Mouse (Mus musculus) left cerebral cortex, adult 8-10 months (tissue): ENCODE data around the gene Map3k21. TPM values are rescaled to one million over a fixed set of nuclear protein-coding genes. Genes with fewer than 3 reads are reported as not detected.

Experiments
- DNase-seq, 2 experiments: peaks; one replicate each; pipeline ENCODE4 v3.0.0; 2022; ENCODE audit warnings: low spot score in 2 of 2
- total RNA-seq, 4 experiments: library from RNA; stranded (reverse); gene quantifications; 2 replicates each; pipeline ENCODE4 v1.2.4; 2022

Map3k21 gene
- total RNA-seq, 4 experiments from 2014 or later = 2.3 to 2.9 (median 2.8) TPM

- DNase-seq = no peak
Observed at GRCm38 (mm10) chr8:125914386-125914785, 4.1 kb downstream of the Map3k21 start.

- DNase-seq = no peak
Observed at GRCm38 (mm10) chr8:125917013-125917412, 6.8 kb downstream of the Map3k21 start.

- DNase-seq = no peak
Observed at GRCm38 (mm10) chr8:125918719-125919118, 8.5 kb downstream of the Map3k21 start.

GRCm38 (mm10) chr8:125919560-125919959 lies 9.3 kb downstream of the Map3k21 start:
- DNase-seq = no peak

- no peak for DNase-seq
Observed at GRCm38 (mm10) chr8:125920281-125920680, 10.0 kb downstream of the Map3k21 start.

- DNase-seq = no peak
Observed at GRCm38 (mm10) chr8:125920761-125921160, 10.5 kb downstream of the Map3k21 start.

GRCm38 (mm10) chr8:125922333-125922732 lies 12.1 kb downstream of the Map3k21 start:
- DNase-seq = no peak

GRCm38 (mm10) chr8:125926636-125927035 lies 16.4 kb downstream of the Map3k21 start:
- DNase-seq = no peak

- no peak for DNase-seq
Observed at GRCm38 (mm10) chr8:125930276-125931046, 20.2 kb downstream of the Map3k21 start.

- DNase-seq = peak in 1 of 2 experiments; percentile 35
Observed at GRCm38 (mm10) chr8:125931822-125932221, 21.6 kb downstream of the Map3k21 start.

- peak; percentile 28 to 59 for DNase-seq
Observed at GRCm38 (mm10) chr8:125935649-125936048, 25.4 kb downstream of the Map3k21 start.

- no peak for DNase-seq
Observed at GRCm38 (mm10) chr8:125944511-125944910, 34.3 kb downstream of the Map3k21 start.

- DNase-seq = no peak
Observed at GRCm38 (mm10) chr8:125948696-125949308, 38.6 kb downstream of the Map3k21 start.

GRCm38 (mm10) chr8:125950007-125950940 lies 40.0 kb downstream of the Map3k21 start:
- peak; percentile 25 to 86 for DNase-seq

GRCm38 (mm10) chr8:125955671-125956070 lies 45.4 kb downstream of the Map3k21 start:
- no peak for DNase-seq

- no peak for DNase-seq
Observed at GRCm38 (mm10) chr8:125956796-125957195, 46.5 kb downstream of the Map3k21 start.

GRCm38 (mm10) chr8:125957226-125957993 lies 47.2 kb downstream of the Map3k21 start:
- no peak for DNase-seq

- DNase-seq = no peak
Observed at GRCm38 (mm10) chr8:125957994-125958368, 47.7 kb downstream of the Map3k21 start.

- DNase-seq = peak; percentile 42 to 92
Observed at GRCm38 (mm10) chr8:125959363-125959771, 49.1 kb downstream of the Map3k21 start.

GRCm38 (mm10) chr8:125960037-125960436 lies 49.8 kb downstream of the Map3k21 start:
- no peak for DNase-seq

GRCm38 (mm10) chr8:125961790-125962189 lies 51.5 kb downstream of the Map3k21 start:
- DNase-seq = no peak
